Mouse (Mus musculus): Measurements from ENCODE around the gene Rbpj. TPM values are rescaled to one million over a fixed set of nuclear protein-coding genes. Genes with fewer than 3 reads are reported as not detected.

Gene Rbpj
- polyA plus RNA-seq (2015; fragmentation: Nextera tagmentation; extraction: Ambion mirVana) = 33.1 and 35.6 TPM in 2 replicates

DNA sequence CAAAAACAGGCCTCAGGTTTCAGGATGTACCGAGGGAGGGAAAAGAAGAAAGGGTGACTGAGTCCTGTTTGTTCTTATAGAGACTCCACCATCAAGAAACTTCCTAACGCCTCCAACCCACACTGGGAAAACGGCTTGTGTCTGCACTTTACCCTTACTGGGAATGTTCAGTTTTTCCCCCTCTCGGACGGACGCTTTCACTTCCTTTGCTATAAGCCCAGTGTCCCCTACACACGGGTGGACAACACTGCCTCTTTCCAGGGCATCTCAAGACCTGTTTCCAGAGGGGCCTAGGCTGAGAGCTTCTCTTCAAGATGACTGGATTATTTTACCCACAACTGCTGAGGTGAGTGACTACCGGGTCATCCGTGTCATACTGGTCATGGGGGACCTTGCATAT lies at the start of gene Rbpj:
TSS of gene Rbpj (plus strand) at position 270 of the 400 bp plus-strand sequence.
- 90% methylated on average over 9 of the region's 9 CpGs for WGBS
- no peak for ATAC-seq (ENCODE audit: low FRiP score, low TSS enrichment)
- no peak within 1 kb of the TSS for H3K9ac ChIP-seq (replicated peaks; ENCODE audit: low read length)

DNA sequence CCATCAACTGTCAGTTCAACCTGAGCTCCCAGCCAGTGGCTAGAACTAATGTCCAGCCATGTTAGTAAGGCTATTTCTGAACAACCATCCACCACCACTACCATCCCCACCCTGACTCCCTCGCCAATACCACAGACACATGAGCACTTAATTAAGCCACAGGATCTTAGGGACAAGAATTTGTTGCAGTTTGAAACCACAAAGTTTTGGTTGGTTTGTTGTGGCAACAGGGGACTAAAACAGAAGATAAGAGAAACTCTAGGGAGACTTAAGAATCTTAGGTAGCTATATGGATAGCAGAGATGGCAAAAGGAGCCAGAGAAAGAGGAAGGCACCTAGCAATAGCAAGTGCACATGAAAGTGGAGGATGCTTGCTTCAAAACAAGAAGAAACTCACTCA lies 45.2 kb upstream of the Rbpj start:
- no peaks in the 10 kb centered on the region for H3K9me3 ChIP-seq (ENCODE audit: low read length)
- H3K27ac ChIP-seq (ENCODE audit: low read length) = no peak overlapping the region
- no peak overlapping the region for H3K4me2 ChIP-seq (replicated peaks; ENCODE audit: low read depth, low read length)
- H3K27me3 ChIP-seq (ENCODE audit: insufficient read depth, low read length) = no peaks in the 10 kb centered on the region
- H3K36me3 ChIP-seq (ENCODE audit: insufficient read depth, low read length) = no peaks in the 10 kb centered on the region
- 90% methylated on average over 1 of the region's 1 CpGs for WGBS
- H3K4me1 ChIP-seq (ENCODE audit: insufficient read depth, low read length) = no peaks in the 10 kb centered on the region
- no peak for ATAC-seq (ENCODE audit: low FRiP score, low TSS enrichment)
- no peak overlapping the region for H3K9ac ChIP-seq (replicated peaks; ENCODE audit: low read length)
- H3K4me3 ChIP-seq (ENCODE audit: low read length) = no peak overlapping the region

More for the DNA sequence above, at the start of gene Rbpj:
- no peaks in the 10 kb centered on the region for H3K27me3 ChIP-seq (ENCODE audit: insufficient read depth, low read length)
- no peak within 1 kb of the TSS for H3K27ac ChIP-seq (ENCODE audit: low read length)
- no peaks in the 10 kb centered on the region for H3K9me3 ChIP-seq (ENCODE audit: low read length)
- H3K36me3 ChIP-seq (ENCODE audit: insufficient read depth, low read length) = no peaks in the 10 kb centered on the region
- no peak within 1 kb of the TSS for H3K4me2 ChIP-seq (replicated peaks; ENCODE audit: low read depth, low read length)
- peaks cover 6% of the 10 kb centered on the region for H3K4me1 ChIP-seq (ENCODE audit: insufficient read depth, low read length)
- H3K4me3 ChIP-seq (ENCODE audit: low read length) = no peak within 1 kb of the TSS

GRCm38 (mm10) chr5:53421291-53421690 lies 44.7 kb upstream of the Rbpj start:
- ATAC-seq (ENCODE audit: low FRiP score, low TSS enrichment) = no peak
- 60% methylated on average over 4 of the region's 4 CpGs for WGBS
- no peak overlapping the region for H3K9ac ChIP-seq (replicated peaks; ENCODE audit: low read length)
- no peaks in the 10 kb centered on the region for H3K27me3 ChIP-seq (ENCODE audit: insufficient read depth, low read length)
- H3K27ac ChIP-seq (ENCODE audit: low read length) = no peak overlapping the region
- H3K9me3 ChIP-seq (ENCODE audit: low read length) = no peaks in the 10 kb centered on the region
- H3K4me3 ChIP-seq (ENCODE audit: low read length) = no peak overlapping the region
- no peaks in the 10 kb centered on the region for H3K4me1 ChIP-seq (ENCODE audit: insufficient read depth, low read length)
- no peak overlapping the region for H3K4me2 ChIP-seq (replicated peaks; ENCODE audit: low read depth, low read length)
- H3K36me3 ChIP-seq (ENCODE audit: insufficient read depth, low read length) = no peaks in the 10 kb centered on the region

DNA sequence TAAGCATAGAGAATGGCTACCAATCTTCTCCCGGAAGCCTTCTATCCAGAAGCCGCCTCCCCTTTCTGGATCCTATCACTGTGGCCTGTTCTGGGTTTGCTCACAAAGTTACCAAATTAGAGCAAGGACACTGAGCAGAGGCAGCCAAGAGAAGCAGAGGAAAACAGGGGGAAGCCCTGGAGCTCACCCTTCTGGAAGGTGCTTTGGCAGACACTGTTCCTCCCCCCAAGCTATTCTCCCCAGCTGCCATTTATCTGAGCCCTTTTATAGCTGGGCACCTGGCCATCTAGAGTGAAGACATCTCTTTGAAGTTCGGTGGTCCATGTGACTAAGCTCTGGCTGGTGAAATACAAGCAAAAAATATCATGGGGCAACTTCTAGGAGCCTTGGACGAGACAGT lies 38.5 kb upstream of the Rbpj start:
- H3K4me1 ChIP-seq (ENCODE audit: insufficient read depth, low read length) = no peaks in the 10 kb centered on the region
- H3K36me3 ChIP-seq (ENCODE audit: insufficient read depth, low read length) = no peaks in the 10 kb centered on the region
- no peak overlapping the region for H3K4me3 ChIP-seq (ENCODE audit: low read length)
- WGBS = 63% methylated on average over 4 of the region's 4 CpGs
- no peak overlapping the region for H3K27ac ChIP-seq (ENCODE audit: low read length)
- no peaks in the 10 kb centered on the region for H3K9me3 ChIP-seq (ENCODE audit: low read length)
- no peaks in the 10 kb centered on the region for H3K27me3 ChIP-seq (ENCODE audit: insufficient read depth, low read length)
- no peak for ATAC-seq (ENCODE audit: low FRiP score, low TSS enrichment)
- no peak overlapping the region for H3K4me2 ChIP-seq (replicated peaks; ENCODE audit: low read depth, low read length)
- no peak overlapping the region for H3K9ac ChIP-seq (replicated peaks; ENCODE audit: low read length)

GRCm38 (mm10) chr5:53429683-53430477 lies 36.1 kb upstream of the Rbpj start:
- ATAC-seq (ENCODE audit: low FRiP score, low TSS enrichment) = no peak
- Histone ChIP-seq H3K4me2 (replicated peaks; ENCODE audit: low read depth, low read length) (no peak overlapping the region), H3K4me3 (ENCODE audit: low read length) (no peak overlapping the region), H3K36me3 (ENCODE audit: insufficient read depth, low read length) (no peaks in the 10 kb centered on the region), H3K4me1 (ENCODE audit: insufficient read depth, low read length) (no peaks in the 10 kb centered on the region), H3K27me3 (ENCODE audit: insufficient read depth, low read length) (no peaks in the 10 kb centered on the region), H3K9me3 (ENCODE audit: low read length) (no peaks in the 10 kb centered on the region), H3K9ac (replicated peaks; ENCODE audit: low read length) (no peak overlapping the region), H3K27ac (ENCODE audit: low read length) (peak overlapping the region; percentile 21; the same call in 1 of the 2 replicates)
- 76% methylated on average over 10 of the region's 10 CpGs for WGBS

GRCm38 (mm10) chr5:53432451-53432850 lies 33.5 kb upstream of the Rbpj start:
- Histone ChIP-seq H3K4me1 (ENCODE audit: insufficient read depth, low read length) (no peaks in the 10 kb centered on the region), H3K27me3 (ENCODE audit: insufficient read depth, low read length) (no peaks in the 10 kb centered on the region), H3K27ac (ENCODE audit: low read length) (no peak overlapping the region), H3K4me2 (replicated peaks; ENCODE audit: low read depth, low read length) (no peak overlapping the region), H3K9me3 (ENCODE audit: low read length) (no peaks in the 10 kb centered on the region), H3K4me3 (ENCODE audit: low read length) (no peak overlapping the region), H3K9ac (replicated peaks; ENCODE audit: low read length) (no peak overlapping the region), H3K36me3 (ENCODE audit: insufficient read depth, low read length) (no peaks in the 10 kb centered on the region)
- no peak for ATAC-seq (ENCODE audit: low FRiP score, low TSS enrichment)
- 73% methylated on average over 4 of the region's 4 CpGs for WGBS

GRCm38 (mm10) chr5:53436905-53437632 lies 28.9 kb upstream of the Rbpj start:
- Histone ChIP-seq H3K4me1 (ENCODE audit: insufficient read depth, low read length) (no peaks in the 10 kb centered on the region), H3K9me3 (ENCODE audit: low read length) (no peaks in the 10 kb centered on the region), H3K36me3 (ENCODE audit: insufficient read depth, low read length) (no peaks in the 10 kb centered on the region), H3K27ac (ENCODE audit: low read length) (no peak overlapping the region), H3K27me3 (ENCODE audit: insufficient read depth, low read length) (no peaks in the 10 kb centered on the region), H3K4me3 (ENCODE audit: low read length) (no peak overlapping the region), H3K4me2 (replicated peaks; ENCODE audit: low read depth, low read length) (no peak overlapping the region), H3K9ac (replicated peaks; ENCODE audit: low read length) (no peak overlapping the region)
- WGBS = 75% methylated on average over 6 of the region's 6 CpGs
- ATAC-seq (ENCODE audit: low FRiP score, low TSS enrichment) = no peak

- H3K4me3 ChIP-seq (ENCODE audit: low read length) = no peak overlapping the region
- ATAC-seq (ENCODE audit: low FRiP score, low TSS enrichment) = no peak
- no peak overlapping the region for H3K9ac ChIP-seq (replicated peaks; ENCODE audit: low read length)
- no peaks in the 10 kb centered on the region for H3K36me3 ChIP-seq (ENCODE audit: insufficient read depth, low read length)
- H3K27me3 ChIP-seq (ENCODE audit: insufficient read depth, low read length) = no peaks in the 10 kb centered on the region
- H3K4me1 ChIP-seq (ENCODE audit: insufficient read depth, low read length) = no peaks in the 10 kb centered on the region
- WGBS = 79% methylated on average over 4 of the region's 4 CpGs
- no peak overlapping the region for H3K27ac ChIP-seq (ENCODE audit: low read length)
- no peak overlapping the region for H3K4me2 ChIP-seq (replicated peaks; ENCODE audit: low read depth, low read length)
- no peaks in the 10 kb centered on the region for H3K9me3 ChIP-seq (ENCODE audit: low read length)
Measured at GRCm38 (mm10) chr5:53437767-53438166, 28.2 kb upstream of the Rbpj start.

- Histone ChIP-seq H3K4me1 (ENCODE audit: insufficient read depth, low read length) (no peaks in the 10 kb centered on the region), H3K27me3 (ENCODE audit: insufficient read depth, low read length) (no peaks in the 10 kb centered on the region), H3K9ac (replicated peaks; ENCODE audit: low read length) (no peak overlapping the region), H3K36me3 (ENCODE audit: insufficient read depth, low read length) (no peaks in the 10 kb centered on the region), H3K4me3 (ENCODE audit: low read length) (no peak overlapping the region), H3K27ac (ENCODE audit: low read length) (no peak overlapping the region), H3K4me2 (replicated peaks; ENCODE audit: low read depth, low read length) (no peak overlapping the region), H3K9me3 (ENCODE audit: low read length) (no peaks in the 10 kb centered on the region)
- 73% methylated on average over 3 of the region's 3 CpGs for WGBS
- no peak for ATAC-seq (ENCODE audit: low FRiP score, low TSS enrichment)
Measured at GRCm38 (mm10) chr5:53438268-53438667, 27.7 kb upstream of the Rbpj start.

DNA sequence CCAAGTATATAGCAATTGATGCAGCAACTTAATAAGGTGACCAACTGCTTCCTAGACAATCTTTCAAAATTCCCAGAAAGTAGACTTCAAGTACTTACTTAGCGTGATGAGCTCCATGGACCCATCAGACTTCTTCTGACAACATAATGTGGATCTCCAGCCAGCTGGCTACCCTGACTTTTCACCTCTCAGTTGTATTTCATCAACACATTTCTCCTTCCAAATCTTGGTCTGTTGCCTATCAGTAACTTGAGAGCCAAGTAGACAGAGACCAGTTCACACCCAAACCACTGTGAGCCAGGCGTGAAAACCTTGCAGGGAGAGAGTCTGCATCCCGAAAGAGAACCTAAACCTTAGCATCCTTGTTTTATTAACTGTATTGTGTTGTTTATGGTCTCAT lies 26.3 kb upstream of the Rbpj start:
- no peaks in the 10 kb centered on the region for H3K36me3 ChIP-seq (ENCODE audit: insufficient read depth, low read length)
- H3K27me3 ChIP-seq (ENCODE audit: insufficient read depth, low read length) = no peaks in the 10 kb centered on the region
- H3K9me3 ChIP-seq (ENCODE audit: low read length) = no peaks in the 10 kb centered on the region
- no peak overlapping the region for H3K4me3 ChIP-seq (ENCODE audit: low read length)
- H3K9ac ChIP-seq (replicated peaks; ENCODE audit: low read length) = no peak overlapping the region
- no peak overlapping the region for H3K4me2 ChIP-seq (replicated peaks; ENCODE audit: low read depth, low read length)
- WGBS = 35% methylated on average over 3 of the region's 3 CpGs
- H3K27ac ChIP-seq (ENCODE audit: low read length) = no peak overlapping the region
- no peak for ATAC-seq (ENCODE audit: low FRiP score, low TSS enrichment)
- no peaks in the 10 kb centered on the region for H3K4me1 ChIP-seq (ENCODE audit: insufficient read depth, low read length)
